Mouse (Mus musculus) embryonic facial prominence, embryonic 12.5 days (tissue): Measurements from ENCODE around the gene Dtx1. TPM values are rescaled to one million over a fixed set of nuclear protein-coding genes. Genes with fewer than 3 reads are reported as not detected.
A peak's percentile ranks its signal among the peaks of the same experiment; 100 is the strongest.

ENCODE experiments used
- ATAC-seq: fragments of 200-750 bp; cut with Nextera tagmentation; 2 replicates; pipeline ENCODE4 v1.8.0; 2017; ENCODE audit not compliant: insufficient number of reproducible peaks, insufficient read depth, low FRiP score, low TSS enrichment
- H3K27ac ChIP-seq: fragments of 300-500 bp; sonication (generic); 2 replicates; pipeline ENCODE4 v1.5.1; 2016; ENCODE audit warnings: mild to moderate bottlenecking
- H3K27me3 ChIP-seq: fragments of 300-500 bp; sonication (generic); 2 replicates; pipeline ENCODE4 v1.6.1; 2016; ENCODE audit warnings: mild to moderate bottlenecking, moderate library complexity
- H3K36me3 ChIP-seq: fragments of 300-500 bp; sonication (generic); 2 replicates; pipeline ENCODE4 v1.6.1; 2016; ENCODE audit warnings: mild to moderate bottlenecking
- H3K4me1 ChIP-seq: fragments of 300-500 bp; sonication (generic); 2 replicates; pipeline ENCODE4 v1.6.1; 2016
- H3K4me2 ChIP-seq: fragments of 300-500 bp; sonication (generic); replicated peaks from 2 replicates; pipeline ENCODE4 v1.6.1; 2016; ENCODE audit warnings: mild to moderate bottlenecking, moderate library complexity
- H3K4me3 ChIP-seq: fragments of 300-500 bp; sonication (generic); 2 replicates; pipeline ENCODE4 v1.5.1; 2016; ENCODE audit warnings: mild to moderate bottlenecking
- H3K9ac ChIP-seq: fragments of 300-500 bp; sonication (generic); 2 replicates; pipeline ENCODE4 v1.6.1; 2016; ENCODE audit warnings: mild to moderate bottlenecking, moderate library complexity
- H3K9me3 ChIP-seq: fragments of 300-500 bp; sonication (generic); 2 replicates; pipeline ENCODE4 v1.6.1; 2016; ENCODE audit warnings: mild to moderate bottlenecking, moderate library complexity
- WGBS: fragments of 180-500 bp; shearing (Covaris S2); methylation state at CpG from one replicate; pipeline ENCODE4 v1.1.7; 2016; 5-methylcytosine and 5-hydroxymethylcytosine counted together
- polyA plus RNA-seq: library from polyadenylated mRNA; unstranded; fragments of >200 nt; fragmentation: Nextera tagmentation; extraction: Ambion mirVana; gene quantifications from 2 replicates; pipeline ENCODE4 v1.2.1, GENCODE M21; 2016

Gene Dtx1
- polyA plus RNA-seq, 1 experiment from 2014 or later = 8.9 TPM

GRCm38 (mm10) chr5:120721005-120721404 lies 9.3 kb upstream of the Dtx1 start:
- no peak for ATAC-seq
- no peak overlapping the region for H3K27ac ChIP-seq
- H3K9me3 ChIP-seq = peaks cover 7% of the 10 kb centered on the region
- no peak overlapping the region for H3K9ac ChIP-seq
- 0 out of 2 replicates have a peak, but pooled peaks cover 5% of the 10 kb centered on the region for H3K4me1 ChIP-seq
- H3K27me3 ChIP-seq = no peaks in the 10 kb centered on the region; the same call in 1 of the 2 replicates
- 60% methylated on average over 7 of the region's 7 CpGs for WGBS
- H3K4me2 ChIP-seq = no peak overlapping the region
- no peaks in the 10 kb centered on the region for H3K36me3 ChIP-seq
- H3K4me3 ChIP-seq = no peak overlapping the region

DNA sequence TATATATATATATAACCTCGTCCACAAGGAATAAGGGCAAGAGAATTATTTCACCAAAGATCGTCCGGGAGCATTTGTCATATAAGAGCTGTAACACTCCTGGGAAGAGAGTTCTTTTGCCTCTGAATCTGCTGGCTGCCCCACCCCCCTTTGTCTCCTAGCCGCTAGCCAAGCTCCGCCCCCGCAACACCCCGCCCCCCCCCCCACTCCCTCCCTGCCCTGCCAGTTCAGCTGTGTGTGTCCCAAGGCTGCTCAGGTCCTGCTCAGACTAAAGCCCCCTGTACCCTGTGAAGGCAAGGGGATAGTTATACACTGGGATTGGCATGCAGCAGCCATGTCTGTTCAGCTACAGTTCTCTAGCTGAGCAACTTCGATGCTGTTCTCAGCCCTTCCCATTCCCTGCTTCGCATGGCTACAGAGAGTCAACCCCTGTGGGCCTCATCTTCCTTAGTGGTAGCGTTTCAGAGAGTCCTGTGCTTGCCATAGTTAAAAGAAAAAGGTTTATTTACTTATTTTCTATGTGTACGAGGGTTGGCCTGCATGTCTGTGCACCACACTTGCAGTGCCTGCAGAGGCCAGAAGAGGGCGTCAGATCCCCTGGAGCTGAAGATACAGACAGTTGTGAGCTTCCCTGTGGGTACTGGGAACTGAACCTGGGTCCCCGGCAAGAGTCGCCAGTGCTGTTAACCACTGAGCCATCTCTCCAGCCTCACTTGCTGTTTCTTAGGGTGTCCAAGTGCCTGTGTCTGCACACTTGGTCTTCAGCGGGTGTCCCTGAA lies 7.1 kb upstream of the Dtx1 start:
- Histone ChIP-seq H3K36me3 (no peaks in the 10 kb centered on the region), H3K27ac (no peak overlapping the region), H3K4me3 (no peak overlapping the region), H3K9ac (no peak overlapping the region), H3K27me3 (peaks cover 16% of the 10 kb centered on the region), H3K9me3 (peaks cover 7% of the 10 kb centered on the region), H3K4me2 (no peak overlapping the region), H3K4me1 (0 out of 2 replicates have a peak, but pooled peaks cover 5% of the 10 kb centered on the region)
- no peak for ATAC-seq
- 50% methylated on average over 15 of the region's 15 CpGs for WGBS

- no peak overlapping the region for H3K27ac ChIP-seq
- peaks cover 7% of the 10 kb centered on the region for H3K9me3 ChIP-seq
- 0 out of 2 replicates have a peak, but pooled peaks cover 5% of the 10 kb centered on the region for H3K4me1 ChIP-seq
- H3K27me3 ChIP-seq = peaks cover 32% of the 10 kb centered on the region
- ATAC-seq = no peak
- H3K4me2 ChIP-seq = no peak overlapping the region
- H3K9ac ChIP-seq = no peak overlapping the region
- WGBS = 73% methylated on average over 10 of the region's 10 CpGs
- no peak overlapping the region for H3K4me3 ChIP-seq
- H3K36me3 ChIP-seq = no peaks in the 10 kb centered on the region
Measured at GRCm38 (mm10) chr5:120717136-120717535, 5.4 kb upstream of the Dtx1 start.

- H3K27me3 ChIP-seq = peaks cover 61% of the 10 kb centered on the region
- 4% methylated on average over 16 of the region's 16 CpGs for WGBS
- ATAC-seq = no peak
Measured at GRCm38 (mm10) chr5:120714314-120714713, 2.6 kb upstream of the Dtx1 start.

GRCm38 (mm10) chr5:120712721-120713120 lies 994 bp upstream of the Dtx1 start:
- H3K4me3 ChIP-seq = no peak overlapping the region
- 82% methylated on average over 8 of the region's 8 CpGs for WGBS
- H3K4me1 ChIP-seq = peaks cover 18% of the 10 kb centered on the region
- no peak for ATAC-seq
- H3K27ac ChIP-seq = no peak overlapping the region
- peaks cover 76% of the 10 kb centered on the region for H3K27me3 ChIP-seq
- H3K4me2 ChIP-seq = no peak overlapping the region
- no peaks in the 10 kb centered on the region for H3K9me3 ChIP-seq
- H3K36me3 ChIP-seq = no peaks in the 10 kb centered on the region
- H3K9ac ChIP-seq = no peak overlapping the region

More at GRCm38 (mm10) chr5:120714314-120714713, 2.6 kb upstream of the Dtx1 start:
- Histone ChIP-seq H3K4me3 (no peak overlapping the region), H3K9me3 (no peaks in the 10 kb centered on the region), H3K4me2 (no peak overlapping the region), H3K4me1 (peaks cover 24% of the 10 kb centered on the region), H3K27ac (no peak overlapping the region), H3K9ac (no peak overlapping the region), H3K36me3 (no peaks in the 10 kb centered on the region)

- no peak overlapping the region for H3K27ac ChIP-seq
Measured at GRCm38 (mm10) chr5:120711416-120711815, 311 bp downstream of the Dtx1 start.

GRCm38 (mm10) chr5:120710826-120711248 lies 890 bp downstream of the Dtx1 start:
- WGBS = under 1% methylated on average over 31 of the region's 34 CpGs
- H3K27me3 ChIP-seq = peaks cover 82% of the 10 kb centered on the region
- peaks cover 28% of the 10 kb centered on the region for H3K4me1 ChIP-seq
- H3K4me2 ChIP-seq = peak overlapping the region; percentile 96
- H3K4me3 ChIP-seq = peak overlapping the region; percentile 56
- no peaks in the 10 kb centered on the region for H3K36me3 ChIP-seq
- no peak for ATAC-seq
- no peak overlapping the region for H3K27ac ChIP-seq
- H3K9ac ChIP-seq = peak overlapping the region; percentile 64
- H3K9me3 ChIP-seq = no peaks in the 10 kb centered on the region

More at GRCm38 (mm10) chr5:120711416-120711815, 311 bp downstream of the Dtx1 start:
- no peaks in the 10 kb centered on the region for H3K36me3 ChIP-seq
- WGBS = under 1% methylated on average over 40 of the region's 43 CpGs
- peaks cover 81% of the 10 kb centered on the region for H3K27me3 ChIP-seq
- peak overlapping the region; percentile 64 for H3K9ac ChIP-seq
- H3K4me3 ChIP-seq = peak overlapping the region; percentile 56
- H3K4me1 ChIP-seq = peaks cover 26% of the 10 kb centered on the region
- H3K4me2 ChIP-seq = peak overlapping the region; percentile 96
- no peaks in the 10 kb centered on the region for H3K9me3 ChIP-seq
- no peak for ATAC-seq

DNA sequence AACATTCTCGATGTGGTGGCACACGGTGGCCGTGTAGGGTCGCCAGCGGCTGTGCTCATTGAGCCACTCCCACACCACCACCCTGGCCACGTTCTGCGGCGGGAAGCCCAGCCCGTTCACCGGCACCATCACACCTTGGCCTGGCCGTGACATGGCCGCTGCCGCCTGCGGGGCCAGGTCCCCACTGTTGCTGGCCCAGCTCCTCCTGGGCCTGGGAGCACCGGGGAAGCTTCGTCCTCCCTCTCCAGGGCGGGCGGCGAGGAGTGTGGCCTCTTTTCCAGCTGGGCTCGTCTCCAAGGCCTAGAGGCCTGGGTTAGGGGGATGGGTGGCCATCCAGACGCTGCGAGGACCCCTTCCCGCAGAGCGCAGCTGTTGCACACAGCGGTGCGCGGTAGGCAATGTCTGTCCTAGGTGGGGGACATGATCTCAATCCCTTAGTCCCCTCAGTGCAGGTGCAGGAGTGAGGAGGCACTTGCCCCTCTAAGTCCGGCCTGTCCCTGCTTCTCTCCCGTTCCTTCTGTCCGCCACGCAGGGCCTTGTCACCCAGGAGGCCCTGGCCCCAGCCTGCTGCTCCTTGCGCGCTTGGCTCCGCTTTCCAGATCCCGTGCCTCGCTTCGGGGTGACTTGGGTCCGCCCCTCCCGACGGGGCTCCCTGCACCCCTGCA lies 1.4 kb downstream of the Dtx1 start:
- Histone ChIP-seq H3K27me3 (peaks cover 81% of the 10 kb centered on the region), H3K9ac (peak overlapping the region; percentile 64), H3K4me1 (peaks cover 28% of the 10 kb centered on the region), H3K4me2 (peak overlapping the region; percentile 96), H3K9me3 (no peaks in the 10 kb centered on the region), H3K36me3 (no peaks in the 10 kb centered on the region), H3K27ac (no peak overlapping the region), H3K4me3 (peak overlapping the region; percentile 56)
- WGBS = 2% methylated on average over 37 of the region's 40 CpGs
- no peak for ATAC-seq

DNA sequence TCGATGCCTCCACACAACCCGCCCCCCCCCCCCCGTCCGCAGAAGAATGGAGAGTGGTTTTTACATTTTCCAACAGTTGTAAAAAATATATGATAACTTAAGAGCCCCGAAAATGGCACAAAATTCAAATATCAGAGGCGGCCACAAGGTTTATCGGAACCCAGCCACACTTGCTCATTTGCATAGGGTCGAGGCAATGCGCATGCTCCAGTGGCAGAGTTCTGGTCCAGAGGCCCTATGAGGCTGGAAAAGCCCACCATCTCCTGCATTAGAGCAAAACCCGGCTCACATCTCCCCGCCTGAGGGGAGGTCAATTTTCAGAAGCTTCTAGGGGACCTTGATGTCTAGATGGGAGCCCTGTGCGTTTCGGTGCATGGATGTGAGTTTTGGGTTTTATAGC lies 4.8 kb downstream of the Dtx1 start:
- Histone ChIP-seq H3K4me3 (0 out of 2 replicates have a peak overlapping the region, but pooled peaks have one; percentile 14), H3K27ac (no peak overlapping the region), H3K27me3 (peaks cover 66% of the 10 kb centered on the region), H3K4me2 (peak overlapping the region; percentile 41), H3K9ac (no peak overlapping the region), H3K9me3 (no peaks in the 10 kb centered on the region), H3K36me3 (no peaks in the 10 kb centered on the region), H3K4me1 (peaks cover 31% of the 10 kb centered on the region)
- no peak for ATAC-seq
- 39% methylated on average over 11 of the region's 13 CpGs for WGBS

- H3K9me3 ChIP-seq = no peaks in the 10 kb centered on the region
- no peak for ATAC-seq
- peaks cover 31% of the 10 kb centered on the region for H3K4me1 ChIP-seq
- peaks cover 62% of the 10 kb centered on the region for H3K27me3 ChIP-seq
- H3K27ac ChIP-seq = no peak overlapping the region
- H3K4me3 ChIP-seq = 0 out of 2 replicates have a peak overlapping the region, but pooled peaks have one; percentile 14
- no peak overlapping the region for H3K9ac ChIP-seq
- no peaks in the 10 kb centered on the region for H3K36me3 ChIP-seq
- WGBS = 1% methylated on average over 16 of the region's 16 CpGs
- H3K4me2 ChIP-seq = peak overlapping the region; percentile 41
Measured at GRCm38 (mm10) chr5:120706541-120706940, 5.2 kb downstream of the Dtx1 start.

GRCm38 (mm10) chr5:120704421-120704820 lies 7.3 kb downstream of the Dtx1 start:
- H3K27ac ChIP-seq = no peak overlapping the region
- peaks cover 18% of the 10 kb centered on the region for H3K4me1 ChIP-seq
- no peaks in the 10 kb centered on the region for H3K9me3 ChIP-seq
- no peak for ATAC-seq
- WGBS = 48% methylated on average over 6 of the region's 6 CpGs
- H3K27me3 ChIP-seq = peaks cover 59% of the 10 kb centered on the region
- no peaks in the 10 kb centered on the region for H3K36me3 ChIP-seq
- H3K4me2 ChIP-seq = no peak overlapping the region
- H3K4me3 ChIP-seq = no peak overlapping the region
- no peak overlapping the region for H3K9ac ChIP-seq

- no peak for ATAC-seq
- 77% methylated on average over 3 of the region's 3 CpGs for WGBS
- H3K27me3 ChIP-seq = peaks cover 53% of the 10 kb centered on the region
Measured at GRCm38 (mm10) chr5:120703660-120704059, 8.1 kb downstream of the Dtx1 start.

More at GRCm38 (mm10) chr5:120703660-120704059, 8.1 kb downstream of the Dtx1 start:
- Histone ChIP-seq H3K9ac (no peak overlapping the region), H3K4me3 (no peak overlapping the region), H3K9me3 (no peaks in the 10 kb centered on the region), H3K4me1 (peaks cover 22% of the 10 kb centered on the region), H3K36me3 (no peaks in the 10 kb centered on the region), H3K27ac (no peak overlapping the region), H3K4me2 (no peak overlapping the region)
